Mouse (Mus musculus) G1E (cell line): ENCODE data around the gene Gm11639. TPM values are rescaled to one million over a fixed set of nuclear protein-coding genes. Genes with fewer than 3 reads are reported as not detected.

Experiments
- ATAC-seq: 2 replicates; pipeline ENCODE4 v1.8.0; 2016; ENCODE audit warnings: mild to moderate bottlenecking; ENCODE audit not compliant: insufficient number of reproducible peaks, poor library complexity, low FRiP score, severe bottlenecking; ENCODE audit errors: extremely low read depth
- DNase-seq: peaks from one replicate; pipeline ENCODE4 v3.0.0; 2012; ENCODE audit warnings: low spot score
- H3K27me3 ChIP-seq: 2 replicates; pipeline ENCODE4 v1.6.1; 2012; ENCODE audit warnings: mild to moderate bottlenecking, low read length, inconsistent platforms; ENCODE audit not compliant: insufficient read depth
- H3K36me3 ChIP-seq: replicated peaks from 2 replicates; pipeline ENCODE3; 2012; ENCODE audit warnings: mild to moderate bottlenecking, inconsistent platforms
- H3K4me1 ChIP-seq: 2 replicates; pipeline ENCODE4 v1.6.1; 2012; ENCODE audit warnings: low read depth, low read length, inconsistent platforms, mixed read lengths; ENCODE audit not compliant: insufficient read depth
- H3K4me3 ChIP-seq: 2 replicates; pipeline ENCODE4 v1.5.1; 2012; ENCODE audit warnings: low read depth, mild to moderate bottlenecking, inconsistent platforms, low read length, moderate library complexity, mixed read lengths
- H3K9me3 ChIP-seq: replicated peaks from 2 replicates; pipeline ENCODE4 v1.6.1; 2012; ENCODE audit warnings: inconsistent platforms
- CTCF ChIP-seq: IDR thresholded peaks from 2 replicates; pipeline ENCODE4 v1.5.1; 2012; ENCODE audit warnings: low read depth, low read length, inconsistent platforms, mixed read lengths
- GATA1 ChIP-seq: IDR thresholded peaks from 2 replicates; pipeline ENCODE4 v1.6.1; 2012; ENCODE audit warnings: borderline replicate concordance, low read length, inconsistent platforms, mixed read lengths
- GATA2 ChIP-seq: IDR thresholded peaks from 2 replicates; pipeline ENCODE4 v1.6.1; 2012; ENCODE audit warnings: low read depth, low read length, inconsistent platforms, borderline replicate concordance
- POLR2AphosphoS5 ChIP-seq: IDR thresholded peaks from 2 replicates; pipeline ENCODE4 v1.6.1; 2012; ENCODE audit warnings: low read depth, low read length, inconsistent platforms; ENCODE audit not compliant: insufficient replicate concordance
- TAL1 ChIP-seq: conservative IDR thresholded peaks from 2 replicates; pipeline ENCODE4 v1.6.1; 2012; ENCODE audit warnings: low read depth, low read length, inconsistent platforms, mixed read lengths
- polyA plus RNA-seq: library from polyadenylated mRNA; stranded (reverse); fragments of >175 nt; gene quantifications from 2 replicates; pipeline ENCODE4 v1.2.3, GENCODE M21; 2012
- total RNA-seq, 2 experiments: library from RNA; stranded (forward) in 1 of 2; stranded (reverse) in 1 of 2; fragments of 200-1000 nt in 1 of 2; fragments of >200 nt in 1 of 2; fragmentation: Nextera tagmentation in 1 of 2; gene quantifications; 2 replicates each; pipeline ENCODE4 v1.2.3; 2014 to 2017

Gm11639 gene
- total and polyA plus RNA-seq, 3 experiments, result under 0.01 TPM; not detected in 2

DNA sequence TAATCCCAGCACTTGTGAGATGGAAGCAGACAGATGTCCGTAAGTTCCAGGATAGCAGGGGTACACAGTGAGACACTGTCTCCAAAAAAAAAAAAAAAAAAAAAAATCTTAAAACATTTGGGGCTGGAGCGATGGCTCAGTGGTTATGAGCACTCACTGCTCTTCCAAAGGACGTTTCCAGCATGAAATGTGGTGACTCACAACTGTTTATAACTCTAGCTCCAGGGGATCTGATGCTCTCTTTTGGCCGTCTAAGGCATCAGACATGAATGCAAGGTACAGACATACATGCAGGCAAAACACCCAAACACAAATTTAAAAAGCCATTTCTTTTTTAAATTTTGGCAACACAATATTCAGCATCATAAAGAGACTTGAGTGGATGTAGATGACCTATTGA lies 12.1 kb upstream of the Gm11639 start:
- H3K4me3 ChIP-seq, result no peak overlapping the region
- no peaks in the 10 kb centered on the region for H3K36me3 ChIP-seq

DNA sequence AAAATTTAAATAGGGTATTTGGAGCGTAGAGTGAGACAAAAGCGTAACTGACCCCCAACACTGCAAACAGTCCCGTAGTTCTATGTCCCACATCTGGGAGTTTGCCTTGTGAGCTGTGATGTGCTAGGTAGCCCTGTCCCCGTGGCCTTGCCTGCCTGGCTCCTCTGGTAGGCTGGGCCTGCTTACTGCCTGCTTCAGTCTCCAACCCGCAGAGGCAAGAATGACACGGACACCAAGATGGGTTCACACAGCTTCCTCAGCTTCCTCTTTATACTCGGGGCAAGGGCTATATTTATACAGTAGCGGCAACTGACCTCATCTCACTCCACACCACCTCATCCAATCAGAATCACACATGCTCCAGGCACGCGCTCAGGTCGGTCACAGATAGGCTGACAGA lies 10.7 kb upstream of the Gm11639 start:
- DNase-seq, result no peak
- H3K4me1 ChIP-seq, result no peaks in the 10 kb centered on the region; the same call in 1 of the 2 replicates
- TF ChIP-seq TAL1 (no peak), GATA1 (no peak)
- peaks cover 22% of the 10 kb centered on the region for H3K27me3 ChIP-seq
- no peaks in the 10 kb centered on the region for H3K9me3 ChIP-seq
- no peak for ATAC-seq
- no peak overlapping the region for H3K4me3 ChIP-seq
- no peaks in the 10 kb centered on the region for H3K36me3 ChIP-seq

More for the DNA sequence above, 12.1 kb upstream of the Gm11639 start:
- TF ChIP-seq POLR2AphosphoS5, result no peak
- no peak for TF ChIP-seq CTCF
- no peak for TF ChIP-seq TAL1
- no peak for TF ChIP-seq GATA1
- no peak for TF ChIP-seq GATA2
- Histone ChIP-seq H3K9me3 (no peaks in the 10 kb centered on the region), H3K27me3 (peaks cover 20% of the 10 kb centered on the region), H3K4me1 (no peaks in the 10 kb centered on the region; the same call in 1 of the 2 replicates)
- DNase-seq (no peak), ATAC-seq (no peak)

DNA sequence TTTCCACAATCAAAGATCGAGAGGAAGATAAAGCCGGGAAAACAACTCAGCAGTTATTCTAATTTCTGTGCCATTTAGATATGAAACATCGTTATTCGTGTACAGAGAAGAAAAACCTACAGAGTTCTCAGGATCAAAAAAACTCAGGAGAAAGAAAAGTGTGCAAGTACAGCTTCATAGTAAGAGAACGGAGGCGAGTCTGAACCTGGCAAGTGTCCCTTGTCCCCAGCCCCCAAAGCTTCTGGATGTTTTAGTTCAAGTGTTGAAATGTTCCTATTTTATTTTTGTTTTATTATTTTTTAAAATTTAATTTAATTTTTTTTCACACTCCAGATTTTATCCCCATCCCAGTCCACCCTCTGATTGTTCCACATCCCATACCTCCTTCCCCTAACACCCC lies 7.7 kb downstream of the Gm11639 start:
- TF ChIP-seq TAL1 (no peak), CTCF (no peak), POLR2AphosphoS5 (no peak), GATA2 (no peak), GATA1 (no peak)
- no peaks in the 10 kb centered on the region for H3K9me3 ChIP-seq
- peaks cover 10% of the 10 kb centered on the region; the same call in 1 of the 2 replicates for H3K27me3 ChIP-seq
- no peak for DNase-seq
- H3K36me3 ChIP-seq, result no peaks in the 10 kb centered on the region
- ATAC-seq, result no peak
- H3K4me3 ChIP-seq, result no peak overlapping the region
- no peaks in the 10 kb centered on the region for H3K4me1 ChIP-seq

DNA sequence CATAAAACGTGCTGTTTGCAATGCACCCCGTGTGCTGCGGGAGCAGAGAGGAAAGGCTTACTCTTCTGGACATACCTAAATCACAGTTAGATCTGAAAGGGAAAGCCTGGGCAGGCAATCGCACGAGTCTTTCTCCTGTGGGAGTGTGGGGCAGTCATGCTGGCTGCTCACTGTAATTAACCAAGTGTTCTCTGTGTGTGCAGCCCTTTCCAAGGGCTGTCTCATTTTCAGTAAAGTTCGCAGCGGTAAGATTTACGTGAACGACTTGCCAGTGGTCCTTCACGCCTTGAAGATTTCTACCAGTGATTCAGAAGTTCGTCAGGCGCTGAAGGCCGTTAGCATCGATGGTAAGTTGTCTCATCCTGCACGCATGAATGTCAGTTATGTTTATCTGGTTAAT lies 18.6 kb downstream of the Gm11639 start:
- Histone ChIP-seq H3K4me3 (no peak overlapping the region), H3K36me3 (no peaks in the 10 kb centered on the region), H3K9me3 (no peaks in the 10 kb centered on the region), H3K4me1 (peaks cover 4% of the 10 kb centered on the region), H3K27me3 (peaks cover 3% of the 10 kb centered on the region; the same call in 1 of the 2 replicates)
- DNase-seq (no peak), ATAC-seq (no peak)
- TF ChIP-seq GATA1, result no peak
- no peak for TF ChIP-seq CTCF
- no peak for TF ChIP-seq POLR2AphosphoS5
- TF ChIP-seq TAL1, result no peak
- TF ChIP-seq GATA2, result no peak

DNA sequence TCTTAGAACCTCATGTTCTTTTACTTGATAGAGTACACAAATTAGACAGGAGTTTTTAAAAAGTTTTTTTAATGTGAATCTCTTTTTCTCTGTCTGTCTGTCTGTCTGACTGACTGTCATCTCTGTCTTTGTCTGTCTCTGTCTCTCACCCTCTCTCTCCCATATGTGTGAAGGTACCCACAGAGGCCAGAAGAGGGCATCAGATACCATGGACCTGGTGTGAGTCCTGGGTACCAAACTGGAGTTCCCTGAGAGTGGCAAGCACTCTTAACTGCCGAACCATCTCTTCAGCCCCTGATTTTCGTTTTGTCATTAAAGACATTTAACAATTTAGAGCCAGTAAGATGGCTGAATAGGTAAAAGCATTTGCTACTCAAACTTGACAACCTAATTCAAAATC lies 21.6 kb downstream of the Gm11639 start:
- no peaks in the 10 kb centered on the region for H3K36me3 ChIP-seq
- no peaks in the 10 kb centered on the region for H3K9me3 ChIP-seq
- TF ChIP-seq TAL1, result no peak
- no peak for TF ChIP-seq POLR2AphosphoS5
- no peak for TF ChIP-seq GATA1
- TF ChIP-seq CTCF, result no peak
- no peak for TF ChIP-seq GATA2
- H3K4me1 ChIP-seq, result peaks cover 4% of the 10 kb centered on the region
- H3K4me3 ChIP-seq, result no peak overlapping the region
- DNase-seq (no peak), ATAC-seq (no peak)
- H3K27me3 ChIP-seq, result peaks cover 7% of the 10 kb centered on the region

DNA sequence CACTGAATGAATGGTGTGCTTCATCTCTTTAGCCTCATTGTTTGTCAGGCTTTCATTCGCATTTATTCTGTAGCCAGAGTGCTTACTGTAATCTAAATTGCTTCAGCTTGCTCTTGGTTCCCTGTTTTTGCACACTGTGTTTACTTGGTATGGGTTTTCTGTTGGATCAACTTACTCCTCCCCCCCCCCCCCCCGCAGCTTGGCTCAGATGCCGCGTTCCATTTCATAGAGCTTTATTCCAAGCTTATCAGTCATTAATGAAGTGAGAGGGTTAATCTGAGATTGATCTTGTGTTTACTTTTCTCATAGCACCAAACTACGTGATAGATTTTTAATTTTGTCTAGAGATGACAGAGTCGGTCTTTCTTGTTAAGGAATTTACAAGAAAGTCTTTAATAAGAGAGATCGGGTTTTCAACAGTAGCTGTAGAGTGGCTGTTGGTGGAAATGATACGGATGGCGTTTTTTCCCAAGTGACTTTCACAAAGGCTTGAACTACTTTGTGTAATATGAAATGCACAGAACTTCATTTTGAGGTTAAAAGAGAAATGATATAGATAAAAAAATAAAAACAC lies 59.6 kb downstream of the Gm11639 start:
- no peaks in the 10 kb centered on the region for H3K9me3 ChIP-seq
- H3K27me3 ChIP-seq, result peaks cover 7% of the 10 kb centered on the region; the same call in 1 of the 2 replicates
- no peaks in the 10 kb centered on the region for H3K4me1 ChIP-seq
- no peak for TF ChIP-seq GATA2
- no peak for TF ChIP-seq GATA1
- no peak for TF ChIP-seq POLR2AphosphoS5
- TF ChIP-seq TAL1, result no peak
- no peak for TF ChIP-seq CTCF
- no peak for ATAC-seq
- no peak overlapping the region for H3K4me3 ChIP-seq
- H3K36me3 ChIP-seq, result no peaks in the 10 kb centered on the region
- no peak for DNase-seq

DNA sequence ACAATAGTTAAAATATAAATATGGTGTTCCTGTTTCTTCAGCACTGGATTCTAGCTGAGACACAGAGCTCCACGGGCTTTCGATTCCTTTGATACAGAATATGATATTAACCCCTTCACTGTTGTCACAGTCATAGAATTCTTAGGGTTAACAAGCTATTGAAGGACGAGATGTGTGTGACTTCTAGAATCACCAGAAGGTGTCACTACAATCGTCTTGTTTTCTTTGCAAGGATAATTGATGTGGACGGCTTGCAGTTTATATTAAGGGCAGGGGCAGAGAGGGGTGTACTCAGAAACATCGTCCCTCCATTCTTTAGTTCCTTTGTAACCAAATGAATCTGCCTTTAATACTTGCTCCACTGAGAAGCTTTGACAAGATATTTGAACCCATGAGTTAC lies 80.3 kb downstream of the Gm11639 start:
- no peaks in the 10 kb centered on the region for H3K36me3 ChIP-seq
- no peak overlapping the region for H3K4me3 ChIP-seq
- TF ChIP-seq POLR2AphosphoS5 (no peak), CTCF (no peak)
- peaks cover 2% of the 10 kb centered on the region; the same call in 1 of the 2 replicates for H3K4me1 ChIP-seq
- H3K27me3 ChIP-seq, result 0 out of 2 replicates have a peak, but pooled peaks cover 2% of the 10 kb centered on the region
- DNase-seq (no peak), ATAC-seq (no peak)
- no peaks in the 10 kb centered on the region for H3K9me3 ChIP-seq
